ENCODE assay signal across 27 mouse cellular contexts in genomic region chr9:99021751-99022150, GRCm38 (mm10). TPM values are rescaled to one million over a fixed set of nuclear protein-coding genes. Genes with fewer than 3 reads are reported as not detected.
DNase-seq lines count a peak whose midpoint lies in the region; ATAC-seq and TF ChIP-seq lines count a peak whose summit lies in the region.
"Had no signal": no experiment of that assay in that cellular context is flagged by ENCODE, and none has a peak within 500 bp of the region (broad histone marks: within the 10 kb centered on the region; RNA-seq: fewer than 3 reads in every experiment).

No protein-coding gene starts in this region.

- no peaks in the 10 kb centered on the region for H3K9me3 ChIP-seq in forebrain, embryonic 11.5 days (ENCODE audit: control insufficient read depth, low read length)
- no peaks in the 10 kb centered on the region for H3K9me3 ChIP-seq in forebrain, embryonic 10.5 days
- no peaks in the 10 kb centered on the region for H3K9me3 ChIP-seq in CH12.LX (replicated peaks; ENCODE audit: low read length)
- H3K9me3 ChIP-seq in kidney, embryonic 15.5 days (replicated peaks), result no peaks in the 10 kb centered on the region
- H3K9me3 ChIP-seq: embryonic facial prominence, embryonic 12.5 days; forebrain, embryonic 13.5 days; heart, embryonic 13.5 days; hindbrain, embryonic 12.5 days had no signal

- no peak for TF ChIP-seq EP300 in CH12.LX (IDR thresholded peaks at IDR 0.05; ENCODE audit: low read length)

- WGBS in forebrain, embryonic 11.5 days, result 80% methylated on average over 4 of the region's 4 CpGs
- whole genome bisulfite sequencing in forebrain, embryonic 10.5 days, result 91% methylated on average over 4 of the region's 4 CpGs
- 86% methylated on average over 4 of the region's 4 CpGs for WGBS in kidney, embryonic 15.5 days

- in situ Hi-C loops in CH12.LX (cut with MboI; ENCODE audit: low pct_ligation_motif_present, low pct_unique_long_range_greater_than_20kb, low sequenced_read_pairs), result no loop called here

- H3K4me2 ChIP-seq in forebrain, embryonic 11.5 days (ENCODE audit: low read depth, low read length, severe bottlenecking), result no peak overlapping the region
- no peak overlapping the region for H3K4me2 ChIP-seq in CH12.LX (ENCODE audit: insufficient read depth, low read depth, poor library complexity, severe bottlenecking)
- no peak overlapping the region for H3K4me2 ChIP-seq in kidney, embryonic 15.5 days
- H3K4me2 ChIP-seq: embryonic facial prominence, embryonic 12.5 days; forebrain, embryonic 13.5 days; heart, embryonic 13.5 days; hindbrain, embryonic 12.5 days had no signal

- dilution Hi-C loops in CH12.LX (cut with MboI; ENCODE audit: extremely low pct_ligation_motif_present, extremely low pct_unique_long_range_greater_than_20kb, low sequenced_read_pairs), result no loop called here

- no peak for TF ChIP-seq RAD21 in CH12.LX (IDR thresholded peaks at IDR 0.05; ENCODE audit: low read depth, low read length)

- H3K36me3 ChIP-seq in forebrain, embryonic 11.5 days (ENCODE audit: control insufficient read depth, insufficient read depth, low read length), result no peaks in the 10 kb centered on the region
- no peaks in the 10 kb centered on the region for H3K36me3 ChIP-seq in forebrain, embryonic 10.5 days (replicated peaks)
- H3K36me3 ChIP-seq in CH12.LX (replicated peaks in 1 of 2; ENCODE audit: control insufficient read depth in 1 of 2, insufficient read depth in 1 of 2, low read length in 1 of 2), result no peaks in the 10 kb centered on the region
- H3K36me3 ChIP-seq in kidney, embryonic 15.5 days, result no peaks in the 10 kb centered on the region
- H3K36me3 ChIP-seq: embryonic facial prominence, embryonic 12.5 days; heart, embryonic 13.5 days; hindbrain, embryonic 12.5 days had no signal

- H3K27me3 ChIP-seq in forebrain, embryonic 11.5 days (ENCODE audit: control insufficient read depth, insufficient read depth, low read length), result no peaks in the 10 kb centered on the region
- no peaks in the 10 kb centered on the region for H3K27me3 ChIP-seq in forebrain, embryonic 10.5 days (ENCODE audit: poor library complexity, severe bottlenecking)
- H3K27me3 ChIP-seq in CH12.LX (replicated peaks), result no peaks in the 10 kb centered on the region
- no peaks in the 10 kb centered on the region for H3K27me3 ChIP-seq in kidney, embryonic 15.5 days
- H3K27me3 ChIP-seq: embryonic facial prominence, embryonic 12.5 days; forebrain, embryonic 13.5 days; heart, embryonic 13.5 days; hindbrain, embryonic 12.5 days had no signal

- ATAC-seq in forebrain, embryonic 11.5 days (replicated peaks; ENCODE audit: low FRiP score), result no peak
- ATAC-seq in kidney, embryonic 15.5 days (replicated peaks; ENCODE audit: low FRiP score), result no peak
- ATAC-seq: CD4-positive, CD25-positive, alpha-beta regulatory T cell, adult 4 months; forebrain, embryonic 13.5 days; forebrain, postnatal 0 days; hindbrain, embryonic 16.5 days; inflammation-experienced regulatory T-cells, adult 6 months; intestine, postnatal 0 days had no signal

- H3K27ac ChIP-seq in forebrain, embryonic 11.5 days (ENCODE audit: low read depth, low read length), result no peak overlapping the region
- no peak overlapping the region for H3K27ac ChIP-seq in forebrain, embryonic 10.5 days
- H3K27ac ChIP-seq in CH12.LX (ENCODE audit: insufficient read depth, low read depth), result no peak overlapping the region
- H3K27ac ChIP-seq in kidney, embryonic 15.5 days, result no peak overlapping the region
- H3K27ac ChIP-seq: embryonic facial prominence, embryonic 12.5 days; forebrain, embryonic 13.5 days; gastrocnemius, adult 2 months; heart, embryonic 13.5 days; hindbrain, embryonic 12.5 days had no signal

- H3K79me2 ChIP-seq in CH12.LX (replicated peaks; ENCODE audit: control insufficient read depth, extremely low read depth, insufficient read depth, poor library complexity, severe bottlenecking), result no peaks in the 10 kb centered on the region

- TF ChIP-seq CTCF in CH12.LX (conservative IDR thresholded peaks at IDR 0.05 in 1 of 2, IDR thresholded peaks at IDR 0.05 in 1 of 2; ENCODE audit: low read depth in 2 of 2, low read length in 2 of 2), result no peak

- H3K4me3 ChIP-seq in forebrain, embryonic 11.5 days (ENCODE audit: low read depth, low read length), result no peak overlapping the region
- H3K4me3 ChIP-seq in forebrain, embryonic 10.5 days, result no peak overlapping the region
- H3K4me3 ChIP-seq in CH12.LX (replicated peaks in 1 of 3; ENCODE audit: low read depth in 2 of 3, low read length in 2 of 3, poor library complexity in 1 of 3), result no peak overlapping the region
- no peak overlapping the region for H3K4me3 ChIP-seq in kidney, embryonic 15.5 days (replicated peaks)
- H3K4me3 ChIP-seq: embryonic facial prominence, embryonic 12.5 days; forebrain, embryonic 13.5 days; gastrocnemius, adult 2 months; heart, embryonic 13.5 days; hindbrain, embryonic 12.5 days had no signal

- no peaks in the 10 kb centered on the region for H3K4me1 ChIP-seq in forebrain, embryonic 11.5 days (replicated peaks; ENCODE audit: control insufficient read depth, insufficient read depth, low read length)
- H3K4me1 ChIP-seq in forebrain, embryonic 10.5 days, result 0 out of 2 replicates have a peak, but pooled peaks cover 6% of the 10 kb centered on the region
- H3K4me1 ChIP-seq in CH12.LX (ENCODE audit: control insufficient read depth in 1 of 2, insufficient read depth in 2 of 2), result no peaks in the 10 kb centered on the region
- H3K4me1 ChIP-seq in kidney, embryonic 15.5 days, result no peaks in the 10 kb centered on the region
- H3K4me1 ChIP-seq: embryonic facial prominence, embryonic 12.5 days; forebrain, embryonic 13.5 days; heart, embryonic 13.5 days; hindbrain, embryonic 12.5 days had no signal

- H3K9ac ChIP-seq in forebrain, embryonic 11.5 days (ENCODE audit: low read length), result no peak overlapping the region
- no peak overlapping the region for H3K9ac ChIP-seq in CH12.LX (ENCODE audit: insufficient read depth, low read depth)
- no peak overlapping the region for H3K9ac ChIP-seq in kidney, embryonic 15.5 days
- H3K9ac ChIP-seq: embryonic facial prominence, embryonic 12.5 days; forebrain, embryonic 13.5 days; forebrain, postnatal 0 days; heart, embryonic 13.5 days; hindbrain, embryonic 12.5 days had no signal

- DNase-seq in forebrain, embryonic 11.5 days (ENCODE audit: low spot score), result peak; percentile 33
- DNase-seq in forebrain, embryonic 10.5 days (ENCODE audit: extremely low spot score, low spot score), result no peak
- DNase-seq in CH12.LX (ENCODE audit: extremely low read depth) (peak; percentile 9), NIH3T3 (ENCODE audit: low read depth) (peak; percentile 9)
- DNase-seq in retina, postnatal 1 day, result peak; percentile 62
- DNase-seq in gastrocnemius, adult 8-10 months (ENCODE audit: low spot score in 2 of 2), result no peak
- DNase-seq in lung, postnatal 10 days, result no peak
- DNase-seq: adrenal gland, adult 2 months; adrenal gland, postnatal 25 days; B cell, adult 2 months; cerebellum, adult 2 months; cerebellum, postnatal 10 days; embryo, embryonic 11 days; forebrain, postnatal 0 days; gastrocnemius, adult 2 months; gastrocnemius, postnatal 36 days; heart, adult 11 months; heart, postnatal 36 days had no signal

- no peak for TF ChIP-seq POLR2A in CH12.LX (IDR thresholded peaks at IDR 0.05; ENCODE audit: low read depth, low read length)

TF ChIP-seq in CH12.LX, 34 proteins besides CTCF, POLR2A, EP300 and RAD21:
- TF ChIP-seq ZKSCAN1 (IDR thresholded peaks at IDR 0.05; ENCODE audit: borderline replicate concordance, low read depth, low read length) (no peak), SMC3 (IDR thresholded peaks at IDR 0.05; ENCODE audit: low read depth, low read length) (no peak), UBTF (IDR thresholded peaks at IDR 0.05; ENCODE audit: low read depth, low read length) (no peak), ZNF384 (IDR thresholded peaks at IDR 0.05; ENCODE audit: low read depth, low read length) (no peak), ZMIZ1 (IDR thresholded peaks at IDR 0.05; ENCODE audit: low read depth, low read length) (no peak)

RNA-seq across cellular contexts. Expression of gene Gm1123, which starts 13.8 kb away (rescaled TPM):
- polyA plus RNA-seq in forebrain, embryonic 11.5 days (2014; fragmentation: Nextera tagmentation; extraction: Ambion mirVana), result not detected in 2 replicates
- not detected in 2 replicates for polyA plus RNA-seq in forebrain, embryonic 10.5 days (2016; fragmentation: Nextera tagmentation; extraction: Ambion mirVana)
- not detected in 2 replicates for total RNA-seq in CH12.LX (2012; rRNA removed)
- total RNA-seq in CH12.LX (2014; rRNA removed), result not detected in 2 replicates
- polyA plus RNA-seq in CH12.LX (2012; ENCODE audit: insufficient read length, low read depth), result not detected in 2 replicates
- total RNA-seq in gastrocnemius, adult 8-10 months (2022), result not detected
- 0.17 and 0.80 TPM in 2 replicates for polyA plus RNA-seq in kidney, embryonic 15.5 days (2015; fragmentation: Nextera tagmentation; extraction: Ambion mirVana)
- total RNA-seq: adrenal gland, adult 2 months; adrenal gland, postnatal 25 days; gastrocnemius, adult 2 months; gastrocnemius, postnatal 36 days; heart, postnatal 36 days had no signal
- polyA plus RNA-seq: adrenal gland, adult 2 months; embryonic facial prominence, embryonic 12.5 days; forebrain, postnatal 0 days; heart, embryonic 13.5 days; hindbrain, embryonic 12.5 days had no signal

RNA-seq across cellular contexts. Expression of gene Faim, which starts 35.6 kb away (rescaled TPM):
- 74.7 and 78.4 TPM in 2 replicates for polyA plus RNA-seq in forebrain, embryonic 11.5 days (2014; fragmentation: Nextera tagmentation; extraction: Ambion mirVana)
- polyA plus RNA-seq in forebrain, embryonic 10.5 days (2016; fragmentation: Nextera tagmentation; extraction: Ambion mirVana), result 69.0 and 71.3 TPM in 2 replicates
- total RNA-seq in CH12.LX (2012; rRNA removed) (34.5 and 35.7 TPM in 2 replicates), CH12.LX (2014; rRNA removed) (52.4 and 57.9 TPM in 2 replicates)
- polyA plus RNA-seq in CH12.LX (2012; ENCODE audit: insufficient read length, low read depth), result 83.5 and 87.7 TPM in 2 replicates
- total RNA-seq in gastrocnemius, adult 8-10 months (2022), result 1 to 10 TPM in 2 of 4 experiments, under 1 TPM in 2; 0.82 to 2.5 (median 1.4) TPM
- polyA plus RNA-seq in kidney, embryonic 15.5 days (2015; fragmentation: Nextera tagmentation; extraction: Ambion mirVana), result 45.1 and 50.3 TPM in 2 replicates

Comparison
In these comparisons a context has a peak if more than half of its experiments do, and no peak if none do; other contexts are left out.
1. DNase-seq: peak in forebrain, embryonic 11.5 days (single experiment), CH12.LX (single experiment), NIH3T3 (single experiment) and retina, postnatal 1 day (single experiment); none in forebrain, embryonic 10.5 days (single experiment), gastrocnemius, adult 8-10 months (0 of 2) and lung, postnatal 10 days (single experiment).